Mouse (Mus musculus) heart, postnatal 4 days (tissue): ENCODE results near the gene Stx1a. TPM values are rescaled to one million over a fixed set of nuclear protein-coding genes. Genes with fewer than 3 reads are reported as not detected.

Experiments
- DNase-seq: peaks from one replicate; pipeline ENCODE4 v3.0.0; 2021
- total RNA-seq, 2 experiments: library from RNA; stranded (reverse); gene quantifications; 2 replicates each; pipeline ENCODE4 v1.2.3; 2021

Gene Stx1a
- total RNA-seq, 2 experiments from 2014 or later: 5.6 to 6.0 TPM

- DNase-seq: no peak
These were observed 63.6 kb downstream of the Stx1a start for GRCm38 (mm10) chr5:135086871-135087270.

GRCm38 (mm10) chr5:135089653-135090052, 66.4 kb downstream of the Stx1a start, which contains the start of gene Mlxipl:
Mlxipl (plus strand) TSS chr5:135089890.
- no peak for DNase-seq

Other genes with a start within 250 kb of the Stx1a start
- not detected for gene Tmem270, start 116.7 kb upstream of the Stx1a start, total RNA-seq
- not detected for gene Cldn13, start 108.0 kb upstream of the Stx1a start, total RNA-seq
- 1 to 10 TPM; 6.2 to 7.1 TPM for gene Mettl27, start 91.1 kb upstream of the Stx1a start, total RNA-seq
- under 1 TPM in 1 of 2 experiments, not detected in 1; 0.14 TPM for gene Cldn4, start 76.5 kb upstream of the Stx1a start, total RNA-seq
- gene Cldn3, start 37.3 kb upstream of the Stx1a start, total RNA-seq: under 1 TPM; 0.71 to 0.77 TPM
- gene Abhd11, start 14.3 kb upstream of the Stx1a start, total RNA-seq: 10 to 100 TPM; 55.0 to 59.6 TPM
- 10 to 100 TPM; 24.8 to 26.6 TPM for gene Dnajc30, start 40.7 kb downstream of the Stx1a start, total RNA-seq
- gene Bud23, start 41.5 kb downstream of the Stx1a start, total RNA-seq: 10 to 100 TPM; 28.5 to 37.0 TPM
- 1 to 10 TPM; 2.8 to 2.9 TPM for gene Vps37d, start 54.8 kb downstream of the Stx1a start, total RNA-seq
- gene Mlxipl, start 66.4 kb downstream of the Stx1a start, total RNA-seq: 1 to 10 TPM; 8.4 to 9.6 TPM
- 10 to 100 TPM; 15.8 to 18.4 TPM for gene Tbl2, start 126.2 kb downstream of the Stx1a start, total RNA-seq
- 10 to 100 TPM; 31.1 to 31.9 TPM for gene Bcl7b, start 144.8 kb downstream of the Stx1a start, total RNA-seq
- gene Baz1b, start 163.8 kb downstream of the Stx1a start, total RNA-seq: 10 to 100 TPM; 53.9 to 54.3 TPM
- 1 to 10 TPM; 1.2 to 1.7 TPM for gene Fzd9, start 227.7 kb downstream of the Stx1a start, total RNA-seq